Mouse (Mus musculus) liver, embryonic 15.5 days (tissue): Measurements from ENCODE around the gene Sgms1. TPM values are rescaled to one million over a fixed set of nuclear protein-coding genes. Genes with fewer than 3 reads are reported as not detected.

ENCODE experiments used
- ATAC-seq: fragments of 200-750 bp; cut with Nextera tagmentation; 2 replicates; pipeline ENCODE4 v1.8.0; 2017; ENCODE audit warnings: moderate number of reproducible peaks, mild to moderate bottlenecking, moderate library complexity; ENCODE audit not compliant: insufficient read depth
- H3K27ac ChIP-seq: fragments of 300-500 bp; sonication (generic); replicated peaks from 2 replicates; pipeline ENCODE4 v1.5.1; 2015; ENCODE audit warnings: mild to moderate bottlenecking, inconsistent platforms
- H3K27me3 ChIP-seq: fragments of 300-500 bp; sonication (generic); 2 replicates; pipeline ENCODE4 v1.6.1; 2015; ENCODE audit warnings: mild to moderate bottlenecking, inconsistent platforms
- H3K36me3 ChIP-seq: fragments of 300-500 bp; sonication (generic); replicated peaks from 2 replicates; pipeline ENCODE4 v1.6.1; 2015; ENCODE audit warnings: moderate library complexity, mild to moderate bottlenecking, inconsistent platforms
- H3K4me1 ChIP-seq: fragments of 300-500 bp; sonication (generic); replicated peaks from 2 replicates; pipeline ENCODE4 v1.6.1; 2015; ENCODE audit warnings: inconsistent platforms
- H3K4me2 ChIP-seq: fragments of 300-500 bp; sonication (generic); 2 replicates; pipeline ENCODE4 v1.6.1; 2015; ENCODE audit warnings: moderate library complexity, mild to moderate bottlenecking, inconsistent platforms
- H3K4me3 ChIP-seq: fragments of 300-500 bp; sonication (generic); replicated peaks from 2 replicates; pipeline ENCODE4 v1.5.1; 2015; ENCODE audit warnings: mild to moderate bottlenecking, inconsistent platforms
- H3K9ac ChIP-seq: fragments of 300-500 bp; sonication (generic); 2 replicates; pipeline ENCODE4 v1.6.1; 2015; ENCODE audit warnings: moderate library complexity, mild to moderate bottlenecking, inconsistent platforms
- H3K9me3 ChIP-seq: fragments of 300-500 bp; sonication (generic); replicated peaks from 2 replicates; pipeline ENCODE4 v1.6.1; 2016; ENCODE audit warnings: inconsistent platforms
- WGBS: fragments of 180-500 bp; shearing (Covaris S2); methylation state at CpG from one replicate; pipeline ENCODE4 v1.1.7; 2015; ENCODE audit warnings: mixed read lengths; ENCODE audit not compliant: insufficient replicate concordance; 5-methylcytosine and 5-hydroxymethylcytosine counted together
- polyA plus RNA-seq: library from polyadenylated mRNA; unstranded; fragments of >200 nt; fragmentation: Nextera tagmentation; extraction: Ambion mirVana; gene quantifications from 2 replicates; pipeline ENCODE4 v1.2.1, GENCODE M21; 2015

Sgms1 gene
- polyA plus RNA-seq, 1 experiment from 2014 or later: 24.8 TPM

DNA sequence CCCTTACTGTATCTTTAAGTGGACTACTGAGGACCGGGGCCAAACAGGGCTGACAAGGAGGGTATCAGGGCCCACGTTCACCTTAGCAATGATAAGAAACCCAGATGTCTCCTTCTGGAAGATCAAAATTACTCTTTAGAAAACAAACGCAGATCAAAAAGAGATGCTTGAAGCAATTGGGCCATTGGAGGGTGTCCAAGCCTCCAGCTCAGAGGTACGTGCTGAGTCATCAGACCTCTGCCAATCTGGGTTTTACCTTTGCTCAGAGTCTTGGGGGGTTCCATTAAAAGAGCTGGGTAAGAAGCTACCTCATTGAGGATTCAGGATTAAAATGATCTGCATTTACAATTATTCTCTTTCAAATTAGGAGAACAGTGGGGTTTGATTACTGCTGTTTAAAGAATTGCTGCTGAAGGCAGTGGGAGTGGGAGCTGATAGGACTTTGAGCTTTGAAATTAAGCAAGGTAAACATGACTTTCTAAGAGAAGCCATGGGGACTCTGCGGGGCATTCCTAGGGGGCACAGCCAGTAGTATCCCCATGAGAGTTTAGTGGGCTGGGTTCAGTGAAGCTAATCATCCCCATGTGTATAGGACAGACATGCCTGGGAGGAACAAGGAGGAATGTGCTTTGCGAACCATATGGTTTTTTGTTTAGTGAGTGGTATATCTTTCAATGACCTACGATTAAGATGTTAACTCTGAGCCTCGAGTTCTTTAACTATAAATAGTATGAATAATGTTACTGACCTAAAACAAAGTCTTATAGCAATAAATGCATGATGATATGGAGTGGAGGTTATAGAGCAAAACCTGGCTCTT is 128.4 kb downstream of the Sgms1 start:
- Histone ChIP-seq H3K27me3 (no peaks in the 10 kb centered on the region), H3K36me3 (no peaks in the 10 kb centered on the region), H3K27ac (no peak overlapping the region), H3K4me3 (no peak overlapping the region), H3K9ac (no peak overlapping the region), H3K9me3 (no peaks in the 10 kb centered on the region), H3K4me1 (peaks cover 78% of the 10 kb centered on the region), H3K4me2 (no peak overlapping the region)
- WGBS: 56% methylated on average over 8 of the region's 8 CpGs
- no peak for ATAC-seq

DNA sequence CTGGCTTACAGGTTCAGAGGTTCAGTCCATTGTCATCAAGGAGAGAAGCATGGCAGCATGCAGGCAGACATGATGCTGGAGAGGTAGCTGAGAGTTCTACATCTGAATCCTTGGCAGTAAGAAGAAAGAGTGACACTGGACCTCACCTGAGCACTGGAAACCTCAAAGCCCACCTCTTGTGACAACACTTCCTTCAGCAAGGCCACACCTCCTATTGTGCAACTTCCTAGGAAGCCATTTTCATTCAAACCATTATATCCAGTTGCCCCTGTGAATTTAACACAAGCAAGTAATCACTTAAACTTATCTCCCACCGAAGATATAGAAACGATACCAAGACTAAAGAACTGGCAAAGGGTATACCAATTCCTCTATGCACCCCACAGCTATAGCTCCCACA is 129.7 kb downstream of the Sgms1 start:
- WGBS: 73% methylated on average over 2 of the region's 2 CpGs
- Histone ChIP-seq H3K4me1 (peaks cover 85% of the 10 kb centered on the region), H3K27ac (peak overlapping the region; percentile 46)

DNA sequence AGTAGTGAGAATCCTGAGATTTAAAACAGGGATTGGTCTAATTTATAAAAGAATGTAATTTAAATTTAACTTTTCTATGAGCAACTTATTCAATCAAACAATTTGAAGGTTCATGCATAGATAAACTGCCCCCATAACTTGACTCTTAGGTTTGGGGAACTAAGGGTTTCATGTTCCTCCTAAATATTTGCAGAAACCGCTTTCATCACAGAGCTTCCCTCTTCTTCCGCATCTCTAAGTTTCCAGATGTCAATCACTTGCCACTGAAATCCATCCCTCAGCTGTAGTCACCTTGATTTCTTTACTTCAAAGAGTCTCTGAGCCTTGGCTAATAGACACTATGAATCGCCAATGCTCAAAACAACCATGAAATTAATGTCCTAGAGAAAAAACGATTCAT is 130.5 kb downstream of the Sgms1 start:
- H3K27me3 ChIP-seq: no peaks in the 10 kb centered on the region
- 0 out of 2 replicates have a peak overlapping the region, but pooled peaks have one; percentile 46 for H3K27ac ChIP-seq
- H3K4me2 ChIP-seq: no peak overlapping the region
- ATAC-seq: no peak
- H3K36me3 ChIP-seq: no peaks in the 10 kb centered on the region
- H3K4me1 ChIP-seq: peaks cover 83% of the 10 kb centered on the region
- no peak overlapping the region for H3K9ac ChIP-seq
- no peaks in the 10 kb centered on the region for H3K9me3 ChIP-seq
- H3K4me3 ChIP-seq: no peak overlapping the region
- 68% methylated on average over 4 of the region's 4 CpGs for WGBS

More for the DNA sequence above, 129.7 kb downstream of the Sgms1 start:
- Histone ChIP-seq H3K4me3 (no peak overlapping the region), H3K9ac (no peak overlapping the region), H3K9me3 (no peaks in the 10 kb centered on the region), H3K27me3 (no peaks in the 10 kb centered on the region), H3K4me2 (no peak overlapping the region), H3K36me3 (no peaks in the 10 kb centered on the region)
- no peak for ATAC-seq

DNA sequence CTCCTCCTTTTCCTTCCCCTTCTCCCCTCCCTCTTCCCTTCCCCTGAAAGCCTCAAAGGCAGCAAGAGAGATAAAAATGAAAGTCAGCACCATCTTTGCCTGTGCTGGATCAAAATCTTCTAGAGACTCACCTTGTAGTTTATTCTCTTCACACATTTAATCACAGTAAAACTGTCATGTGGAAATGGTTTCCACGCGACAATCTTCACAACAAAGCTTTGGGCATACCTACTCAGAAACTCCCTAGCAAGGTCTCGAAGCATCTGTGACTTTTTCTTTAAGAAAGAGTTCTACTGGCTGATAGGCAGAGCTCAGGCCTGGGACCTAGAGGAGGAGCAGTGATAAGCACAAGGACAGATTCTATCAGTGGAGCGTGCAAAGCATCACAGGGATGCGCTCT is 131.4 kb downstream of the Sgms1 start:
- Histone ChIP-seq H3K9ac (no peak overlapping the region), H3K4me2 (no peak overlapping the region), H3K27ac (0 out of 2 replicates have a peak overlapping the region, but pooled peaks have one; percentile 3), H3K4me1 (peaks cover 82% of the 10 kb centered on the region), H3K4me3 (no peak overlapping the region), H3K9me3 (no peaks in the 10 kb centered on the region), H3K36me3 (no peaks in the 10 kb centered on the region), H3K27me3 (no peaks in the 10 kb centered on the region)
- 29% methylated on average over 5 of the region's 5 CpGs for WGBS
- no peak for ATAC-seq

DNA sequence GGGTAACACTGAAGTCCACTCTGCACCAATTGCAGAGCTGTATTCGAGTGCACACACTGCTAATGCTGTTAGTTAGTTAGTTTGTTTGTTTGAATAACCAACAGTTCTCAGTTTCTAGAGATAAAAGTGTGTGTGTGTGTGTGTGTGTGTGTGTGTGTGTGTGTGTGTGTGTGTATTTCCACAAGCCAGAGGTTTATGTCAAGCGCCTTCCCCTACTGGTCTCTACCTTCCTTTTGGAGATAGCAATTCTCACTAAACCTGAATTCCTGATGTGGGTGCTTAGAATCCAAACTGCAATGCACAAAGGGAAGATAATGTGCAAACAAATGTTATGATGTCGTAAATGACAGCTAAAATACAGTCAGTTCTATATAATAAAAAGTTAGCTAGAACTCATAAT is 131.9 kb downstream of the Sgms1 start:
- Histone ChIP-seq H3K27me3 (no peaks in the 10 kb centered on the region), H3K9ac (no peak overlapping the region), H3K9me3 (no peaks in the 10 kb centered on the region), H3K27ac (0 out of 2 replicates have a peak overlapping the region, but pooled peaks have one; percentile 8), H3K4me2 (no peak overlapping the region), H3K4me1 (peaks cover 83% of the 10 kb centered on the region), H3K36me3 (no peaks in the 10 kb centered on the region), H3K4me3 (no peak overlapping the region)
- no peak for ATAC-seq
- 44% methylated on average over 3 of the region's 3 CpGs for WGBS

DNA sequence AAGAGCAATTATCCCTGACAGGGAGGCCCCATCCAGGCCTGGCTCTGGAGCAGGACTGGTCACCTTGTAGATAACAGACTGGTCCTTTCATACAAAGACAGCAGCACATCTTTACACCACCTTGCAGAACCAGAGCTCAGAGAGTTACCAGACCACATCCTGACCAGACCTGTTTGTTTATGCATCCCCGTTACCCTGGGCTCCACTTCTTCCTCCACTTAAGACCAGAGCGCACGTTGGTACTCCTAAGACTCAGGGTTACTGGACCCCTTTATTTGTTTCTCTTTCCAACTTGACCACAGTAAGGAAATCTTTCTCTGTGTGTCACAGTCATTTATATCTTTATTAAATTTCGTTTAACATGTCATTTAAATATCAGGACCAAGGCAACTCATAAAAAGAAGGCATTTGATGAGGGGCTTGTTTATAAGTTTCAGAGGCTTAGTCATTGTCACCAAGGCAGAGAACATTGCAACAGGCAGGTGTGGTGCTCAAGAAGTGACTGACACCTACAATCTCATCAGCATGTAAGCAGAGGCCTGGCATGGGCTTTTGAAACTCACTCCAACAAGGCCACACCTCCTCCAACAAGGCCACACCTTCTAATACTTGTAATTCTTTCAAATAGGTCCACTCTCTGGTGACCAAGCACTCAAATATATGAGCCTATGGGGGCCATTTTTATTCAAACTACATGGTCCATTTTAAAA is 132.7 kb downstream of the Sgms1 start:
- Histone ChIP-seq H3K27me3 (no peaks in the 10 kb centered on the region), H3K9ac (no peak overlapping the region), H3K4me3 (no peak overlapping the region), H3K4me1 (peaks cover 81% of the 10 kb centered on the region), H3K9me3 (no peaks in the 10 kb centered on the region), H3K36me3 (no peaks in the 10 kb centered on the region), H3K4me2 (no peak overlapping the region), H3K27ac (peak overlapping the region; percentile 51)
- no peak for ATAC-seq
- 73% methylated on average over 4 of the region's 4 CpGs for WGBS

DNA sequence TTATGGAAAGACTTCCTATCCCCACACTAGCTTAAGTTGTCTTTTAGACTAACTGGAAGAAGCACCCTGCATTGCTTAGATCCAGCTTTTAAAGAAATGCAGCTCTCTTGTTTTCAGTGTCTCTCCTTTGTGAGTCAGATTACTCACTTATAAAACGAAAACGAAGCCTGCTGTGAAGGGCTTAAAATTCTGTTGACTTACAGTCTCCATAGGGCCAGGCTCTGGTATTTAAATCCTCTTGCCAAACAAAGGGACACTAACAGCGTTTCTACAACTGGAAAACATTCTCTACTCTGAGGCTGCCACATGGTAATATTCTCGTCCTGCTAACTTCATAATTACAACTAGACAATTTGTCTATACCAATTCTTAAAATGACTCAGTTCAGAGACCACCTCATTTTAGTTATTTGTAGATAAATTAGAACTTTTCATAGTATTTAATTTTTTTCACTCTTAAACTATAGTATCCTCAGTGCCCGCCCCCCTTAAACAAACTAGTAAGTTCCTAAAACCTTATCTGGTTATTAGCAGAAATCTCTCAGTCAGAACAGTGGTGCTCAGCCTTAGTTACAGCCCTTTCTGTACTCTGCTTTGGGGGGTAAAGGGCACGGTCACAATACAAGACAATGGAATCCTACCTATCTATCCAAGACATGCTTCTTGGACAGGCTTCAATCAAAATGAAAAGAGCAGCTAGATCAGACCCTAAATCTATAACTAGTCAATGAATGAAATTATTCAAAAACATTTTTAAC is 133.9 kb downstream of the Sgms1 start:
- H3K27me3 ChIP-seq: no peaks in the 10 kb centered on the region
- no peaks in the 10 kb centered on the region for H3K36me3 ChIP-seq
- H3K4me1 ChIP-seq: peaks cover 74% of the 10 kb centered on the region
- H3K9me3 ChIP-seq: no peaks in the 10 kb centered on the region
- 43% methylated on average over 6 of the region's 6 CpGs for WGBS
- H3K4me2 ChIP-seq: no peak overlapping the region
- peak overlapping the region; percentile 66 for H3K27ac ChIP-seq
- H3K4me3 ChIP-seq: no peak overlapping the region
- no peak for ATAC-seq
- no peak overlapping the region for H3K9ac ChIP-seq

DNA sequence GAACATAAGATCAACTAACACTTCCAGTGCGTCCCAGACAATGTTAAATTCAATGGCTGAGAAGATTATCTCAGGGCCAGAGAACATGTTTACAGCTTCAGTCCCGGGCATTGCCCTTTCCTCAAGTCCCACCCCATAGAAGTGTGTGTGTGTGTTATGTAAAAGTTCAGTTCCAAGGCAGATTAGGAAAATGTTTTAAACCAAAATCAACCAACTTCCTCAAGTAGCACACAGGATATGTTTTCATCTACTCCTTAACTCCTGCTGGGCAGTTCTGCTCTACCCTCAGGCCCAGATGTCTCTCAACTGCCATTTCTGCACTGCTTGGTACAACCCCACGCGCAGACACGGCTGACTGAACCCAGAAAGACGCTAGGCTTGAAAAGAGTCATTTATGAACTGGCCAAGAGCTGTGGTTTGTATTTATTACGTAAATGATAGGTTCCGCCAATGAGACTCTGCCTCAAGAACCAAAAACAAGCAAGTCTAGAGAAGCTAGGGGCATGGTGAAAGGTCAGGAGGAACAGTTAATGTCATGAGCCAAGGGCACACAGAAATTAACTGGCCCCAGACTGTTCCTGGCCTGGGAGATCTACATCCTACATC is 134.7 kb downstream of the Sgms1 start:
- no peak overlapping the region for H3K9ac ChIP-seq
- peak overlapping the region; percentile 66 for H3K27ac ChIP-seq
- H3K4me3 ChIP-seq: no peak overlapping the region
- H3K9me3 ChIP-seq: no peaks in the 10 kb centered on the region
- no peaks in the 10 kb centered on the region for H3K36me3 ChIP-seq
- WGBS: 19% methylated on average over 8 of the region's 8 CpGs
- H3K27me3 ChIP-seq: no peaks in the 10 kb centered on the region
- H3K4me2 ChIP-seq: no peak overlapping the region
- H3K4me1 ChIP-seq: peaks cover 69% of the 10 kb centered on the region
- ATAC-seq: peak; percentile 11; the same call in 1 of the 2 replicates

DNA sequence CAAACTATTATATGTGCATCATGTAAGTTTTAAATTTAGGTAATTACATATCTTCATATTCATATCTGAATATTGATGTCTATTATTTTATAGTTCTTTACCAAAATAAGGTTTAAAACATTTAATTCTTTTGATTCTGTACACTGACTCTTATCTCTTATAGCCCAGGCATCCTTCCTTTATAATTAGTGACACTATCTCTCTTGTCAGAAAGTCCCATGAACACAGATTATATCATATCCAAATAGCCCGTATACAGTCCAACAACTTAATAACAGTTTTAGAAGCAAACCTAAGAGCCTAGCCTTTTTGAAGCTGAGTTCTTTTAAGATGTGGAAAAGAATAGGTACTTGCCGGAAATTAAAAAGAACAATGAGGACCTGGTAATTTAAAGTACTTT is 135.3 kb downstream of the Sgms1 start:
- peak; percentile 45; the same call in 1 of the 2 replicates for ATAC-seq
- H3K36me3 ChIP-seq: no peaks in the 10 kb centered on the region
- H3K9ac ChIP-seq: no peak overlapping the region
- peaks cover 68% of the 10 kb centered on the region for H3K4me1 ChIP-seq
- H3K27me3 ChIP-seq: no peaks in the 10 kb centered on the region
- no peak overlapping the region for H3K4me3 ChIP-seq
- H3K4me2 ChIP-seq: no peak overlapping the region
- H3K27ac ChIP-seq: peak overlapping the region; percentile 66; the same call in 1 of the 2 replicates
- H3K9me3 ChIP-seq: no peaks in the 10 kb centered on the region
- WGBS: 33% methylated on average over 2 of the region's 2 CpGs

DNA sequence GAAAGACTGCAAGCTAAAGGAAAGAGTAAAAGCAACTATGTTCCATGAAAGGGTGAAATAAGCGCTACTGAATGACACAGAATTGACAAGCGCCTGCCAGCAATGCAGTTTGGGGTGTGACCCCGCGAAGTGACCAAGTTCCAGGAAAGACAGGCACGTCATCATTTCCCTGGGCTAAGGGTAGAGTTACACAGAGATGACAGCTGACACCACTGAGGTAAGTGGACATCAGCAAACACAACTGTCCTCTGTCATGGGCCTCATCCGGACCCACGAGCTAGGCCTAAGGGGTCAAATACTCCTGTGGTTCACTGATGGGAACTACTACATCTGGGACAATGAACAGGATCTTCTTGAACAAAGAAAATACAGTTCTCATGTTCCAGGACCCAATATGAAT is 136.5 kb downstream of the Sgms1 start:
- Histone ChIP-seq H3K4me1 (peaks cover 64% of the 10 kb centered on the region), H3K4me3 (no peak overlapping the region), H3K27me3 (no peaks in the 10 kb centered on the region), H3K27ac (peak overlapping the region; percentile 34; the same call in 1 of the 2 replicates), H3K9me3 (no peaks in the 10 kb centered on the region), H3K9ac (no peak overlapping the region), H3K36me3 (no peaks in the 10 kb centered on the region), H3K4me2 (no peak overlapping the region)
- 67% methylated on average over 7 of the region's 7 CpGs for WGBS
- ATAC-seq: no peak
